Mouse (Mus musculus): ENCODE results near the gene Kazn.

Gene Kazn

GRCm38 (mm10) chr4:142165835-142166701 is 73.1 kb downstream of the Kazn start:
- DNase-seq (ENCODE audit: extremely low read depth, low read depth, low spot score) = no peak

- DNase-seq (ENCODE audit: extremely low read depth, low read depth, low spot score) = no peak
Observed at GRCm38 (mm10) chr4:142165363-142165762, 73.8 kb downstream of the Kazn start.

- DNase-seq (ENCODE audit: extremely low read depth, low read depth, low spot score) = no peak
Observed at GRCm38 (mm10) chr4:142164386-142164785, 74.8 kb downstream of the Kazn start.

GRCm38 (mm10) chr4:142163862-142164261 is 75.3 kb downstream of the Kazn start:
- DNase-seq (ENCODE audit: extremely low read depth, low read depth, low spot score) = no peak

GRCm38 (mm10) chr4:142162729-142163128 is 76.5 kb downstream of the Kazn start:
- no peak for DNase-seq (ENCODE audit: extremely low read depth, low read depth, low spot score)

GRCm38 (mm10) chr4:142162102-142162501 is 77.1 kb downstream of the Kazn start:
- DNase-seq (ENCODE audit: extremely low read depth, low read depth, low spot score) = no peak

- DNase-seq (ENCODE audit: extremely low read depth, low read depth, low spot score) = no peak
Observed at GRCm38 (mm10) chr4:142160041-142160440, 79.2 kb downstream of the Kazn start.

GRCm38 (mm10) chr4:142156506-142156905 is 82.7 kb downstream of the Kazn start:
- DNase-seq (ENCODE audit: extremely low read depth, low read depth, low spot score) = no peak

- DNase-seq (ENCODE audit: extremely low read depth, low read depth, low spot score) = no peak
Observed at GRCm38 (mm10) chr4:142154246-142154645, 85.0 kb downstream of the Kazn start.

GRCm38 (mm10) chr4:142153526-142153925 is 85.7 kb downstream of the Kazn start:
- no peak for DNase-seq (ENCODE audit: extremely low read depth, low read depth, low spot score)

- DNase-seq (ENCODE audit: extremely low read depth, low read depth, low spot score) = no peak
Observed at GRCm38 (mm10) chr4:142152733-142153422, 86.3 kb downstream of the Kazn start.

- no peak for DNase-seq (ENCODE audit: extremely low read depth, low read depth, low spot score)
Observed at GRCm38 (mm10) chr4:142150086-142150485, 89.1 kb downstream of the Kazn start.

- DNase-seq (ENCODE audit: extremely low read depth, low read depth, low spot score) = no peak
Observed at GRCm38 (mm10) chr4:142149202-142149601, 90.0 kb downstream of the Kazn start.

GRCm38 (mm10) chr4:142147671-142148070 is 91.5 kb downstream of the Kazn start:
- no peak for DNase-seq (ENCODE audit: extremely low read depth, low read depth, low spot score)

GRCm38 (mm10) chr4:142144096-142144495 is 95.1 kb downstream of the Kazn start:
- DNase-seq (ENCODE audit: extremely low read depth, low read depth, low spot score) = no peak

- DNase-seq (ENCODE audit: extremely low read depth, low read depth, low spot score) = no peak
Observed at GRCm38 (mm10) chr4:142143290-142143689, 95.9 kb downstream of the Kazn start.

GRCm38 (mm10) chr4:142139729-142140128 is 99.5 kb downstream of the Kazn start:
- DNase-seq (ENCODE audit: extremely low read depth, low read depth, low spot score) = no peak

- no peak for DNase-seq (ENCODE audit: extremely low read depth, low read depth, low spot score)
Observed at GRCm38 (mm10) chr4:142138356-142139099, 100.7 kb downstream of the Kazn start.

- no peak for DNase-seq (ENCODE audit: extremely low read depth, low read depth, low spot score)
Observed at GRCm38 (mm10) chr4:142136766-142137503, 102.3 kb downstream of the Kazn start.

GRCm38 (mm10) chr4:142135515-142135914 is 103.7 kb downstream of the Kazn start:
- no peak for DNase-seq (ENCODE audit: extremely low read depth, low read depth, low spot score)

- DNase-seq (ENCODE audit: extremely low read depth, low read depth, low spot score) = no peak
Observed at GRCm38 (mm10) chr4:142130162-142130561, 109.0 kb downstream of the Kazn start.
